Mouse (Mus musculus): Measurements from ENCODE around the gene Tns4. TPM values are rescaled to one million over a fixed set of nuclear protein-coding genes. Genes with fewer than 3 reads are reported as not detected.

The Tns4 gene
- 0.55 and 0.84 TPM in 2 replicates for polyA plus RNA-seq (2016; fragmentation: Nextera tagmentation; extraction: Ambion mirVana)

DNA sequence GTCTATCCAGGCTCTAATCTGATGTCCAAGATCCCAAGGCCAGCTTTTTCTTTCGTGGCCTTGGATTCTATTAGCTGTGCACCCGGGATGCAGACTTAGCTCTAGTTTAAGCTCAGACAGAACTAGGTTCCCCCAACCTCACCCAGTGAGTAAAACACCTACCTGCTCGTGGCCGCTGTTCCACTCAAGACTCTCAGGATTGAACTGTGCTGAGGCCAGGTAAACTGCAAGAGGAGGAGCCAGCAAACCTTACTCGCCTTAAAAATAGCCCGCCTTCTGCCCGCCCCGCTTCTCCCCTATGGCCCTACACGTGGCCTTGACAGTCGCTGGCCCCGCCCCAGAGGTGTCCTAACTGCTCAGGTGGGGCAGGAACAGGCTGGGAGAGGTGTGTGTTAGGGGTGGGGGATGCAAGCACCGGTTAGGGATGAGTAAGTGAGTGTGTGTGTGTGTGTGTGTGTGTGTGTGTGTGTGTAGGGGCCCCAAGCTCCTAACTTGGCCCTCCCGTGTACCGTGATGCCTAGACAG lies at the start of gene Tns4:
Gene Tns4, minus strand, starts transcription at position 230 of the 525 bp plus-strand sequence.
- Histone ChIP-seq H3K27ac (replicated peaks) (no peak within 1 kb of the TSS), H3K9me3 (replicated peaks) (no peaks in the 10 kb centered on the region), H3K4me3 (no peak within 1 kb of the TSS), H3K27me3 (ENCODE audit: low read depth, poor library complexity, severe bottlenecking) (peaks cover 4% of the 10 kb centered on the region; the same call in 1 of the 2 replicates), H3K4me1 (no peaks in the 10 kb centered on the region), H3K36me3 (no peaks in the 10 kb centered on the region)
- WGBS, result 59% methylated on average over 14 of the region's 14 CpGs
- no peak for DNase-seq (ENCODE audit: low spot score)

- Histone ChIP-seq H3K27ac (replicated peaks) (no peak overlapping the region), H3K4me1 (peaks cover 39% of the 10 kb centered on the region), H3K9me3 (replicated peaks) (no peaks in the 10 kb centered on the region), H3K36me3 (no peaks in the 10 kb centered on the region), H3K4me3 (no peak overlapping the region), H3K27me3 (ENCODE audit: low read depth, poor library complexity, severe bottlenecking) (no peaks in the 10 kb centered on the region)
- no peak for DNase-seq (ENCODE audit: low spot score)
- 82% methylated on average over 4 of the region's 4 CpGs for WGBS
Measured at GRCm38 (mm10) chr11:99137385-99137784, 48.3 kb upstream of the Tns4 start.

GRCm38 (mm10) chr11:99136961-99137360 lies 47.9 kb upstream of the Tns4 start:
- Histone ChIP-seq H3K4me1 (peaks cover 43% of the 10 kb centered on the region), H3K27me3 (ENCODE audit: low read depth, poor library complexity, severe bottlenecking) (no peaks in the 10 kb centered on the region), H3K4me3 (no peak overlapping the region), H3K9me3 (replicated peaks) (no peaks in the 10 kb centered on the region), H3K36me3 (no peaks in the 10 kb centered on the region), H3K27ac (replicated peaks) (peak overlapping the region; percentile 55)
- no peak for DNase-seq (ENCODE audit: low spot score)
- 61% methylated on average over 4 of the region's 4 CpGs for WGBS

- Histone ChIP-seq H3K36me3 (no peaks in the 10 kb centered on the region), H3K4me1 (peaks cover 49% of the 10 kb centered on the region), H3K4me3 (no peak overlapping the region), H3K27ac (replicated peaks) (peak overlapping the region; percentile 55), H3K27me3 (ENCODE audit: low read depth, poor library complexity, severe bottlenecking) (no peaks in the 10 kb centered on the region), H3K9me3 (replicated peaks) (no peaks in the 10 kb centered on the region)
- 61% methylated on average over 3 of the region's 3 CpGs for WGBS
- DNase-seq (ENCODE audit: low spot score), result no peak
Measured at GRCm38 (mm10) chr11:99136361-99136760, 47.3 kb upstream of the Tns4 start.

DNA sequence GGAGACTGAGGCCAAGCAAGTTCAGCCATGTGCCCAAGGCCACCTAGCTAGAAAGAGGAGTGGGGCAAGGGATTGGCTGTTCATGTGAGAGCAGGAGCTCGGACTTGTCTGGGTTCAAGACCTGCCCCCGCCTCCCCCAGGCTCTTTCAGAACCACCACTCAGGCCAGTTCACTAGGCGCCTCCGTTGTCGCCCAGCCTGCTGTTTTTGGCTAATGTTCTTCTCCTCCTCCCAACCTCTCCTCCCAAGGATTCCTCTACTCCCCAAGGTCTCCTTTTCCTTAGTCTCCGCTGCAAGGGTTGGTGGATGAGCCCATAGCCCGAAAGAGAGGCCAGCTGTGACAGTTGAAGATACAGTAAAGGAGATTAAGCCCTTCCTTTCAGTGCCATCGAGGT lies 45.9 kb upstream of the Tns4 start:
- Histone ChIP-seq H3K4me3 (no peak overlapping the region), H3K27me3 (ENCODE audit: low read depth, poor library complexity, severe bottlenecking) (no peaks in the 10 kb centered on the region), H3K4me1 (peaks cover 60% of the 10 kb centered on the region), H3K27ac (replicated peaks) (peak overlapping the region; percentile 61), H3K9me3 (replicated peaks) (no peaks in the 10 kb centered on the region), H3K36me3 (no peaks in the 10 kb centered on the region)
- WGBS, result 76% methylated on average over 8 of the region's 8 CpGs
- no peak for DNase-seq (ENCODE audit: low spot score)

DNA sequence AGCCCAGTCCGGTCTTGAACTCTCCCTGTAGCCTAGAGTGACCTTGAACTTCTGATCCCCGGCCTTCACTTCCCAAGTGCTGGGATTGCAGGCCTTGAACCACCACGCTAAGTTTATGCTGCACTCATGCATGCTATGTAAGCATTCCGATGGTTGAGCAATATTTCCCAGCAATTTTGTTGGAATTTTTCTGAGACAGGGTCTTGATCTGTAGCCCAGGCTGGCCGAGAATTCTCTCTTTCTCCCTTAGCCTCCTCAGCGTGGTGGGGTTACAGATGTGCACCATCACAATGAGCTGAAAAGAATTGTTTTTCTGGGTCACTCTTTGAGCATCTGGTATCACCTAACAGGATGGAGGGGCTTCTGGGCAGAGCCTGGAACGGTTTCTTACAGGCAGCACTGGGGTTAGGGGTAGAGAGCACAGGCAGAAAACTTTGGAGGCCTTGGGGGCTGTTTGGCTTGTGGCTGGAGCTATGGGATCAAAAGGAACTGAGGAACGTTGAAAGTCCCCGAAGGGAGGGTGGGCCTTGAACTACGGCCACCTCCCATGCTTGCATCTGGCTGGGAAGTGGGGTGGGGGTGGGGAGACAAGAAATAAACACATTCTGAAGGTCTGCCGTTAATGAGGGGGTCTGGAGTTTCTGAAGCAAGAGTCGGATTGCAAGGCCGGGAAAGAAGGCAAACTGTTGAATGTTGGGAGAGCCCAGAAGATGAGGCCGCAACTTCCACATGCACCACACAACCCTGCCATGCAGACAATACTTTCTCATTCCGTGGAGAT lies 45.4 kb upstream of the Tns4 start:
- Histone ChIP-seq H3K4me1 (peaks cover 60% of the 10 kb centered on the region), H3K9me3 (replicated peaks) (no peaks in the 10 kb centered on the region), H3K27ac (replicated peaks) (peak overlapping the region; percentile 61), H3K36me3 (no peaks in the 10 kb centered on the region), H3K27me3 (ENCODE audit: low read depth, poor library complexity, severe bottlenecking) (no peaks in the 10 kb centered on the region), H3K4me3 (no peak overlapping the region)
- 73% methylated on average over 15 of the region's 15 CpGs for WGBS
- no peak for DNase-seq (ENCODE audit: low spot score)

DNA sequence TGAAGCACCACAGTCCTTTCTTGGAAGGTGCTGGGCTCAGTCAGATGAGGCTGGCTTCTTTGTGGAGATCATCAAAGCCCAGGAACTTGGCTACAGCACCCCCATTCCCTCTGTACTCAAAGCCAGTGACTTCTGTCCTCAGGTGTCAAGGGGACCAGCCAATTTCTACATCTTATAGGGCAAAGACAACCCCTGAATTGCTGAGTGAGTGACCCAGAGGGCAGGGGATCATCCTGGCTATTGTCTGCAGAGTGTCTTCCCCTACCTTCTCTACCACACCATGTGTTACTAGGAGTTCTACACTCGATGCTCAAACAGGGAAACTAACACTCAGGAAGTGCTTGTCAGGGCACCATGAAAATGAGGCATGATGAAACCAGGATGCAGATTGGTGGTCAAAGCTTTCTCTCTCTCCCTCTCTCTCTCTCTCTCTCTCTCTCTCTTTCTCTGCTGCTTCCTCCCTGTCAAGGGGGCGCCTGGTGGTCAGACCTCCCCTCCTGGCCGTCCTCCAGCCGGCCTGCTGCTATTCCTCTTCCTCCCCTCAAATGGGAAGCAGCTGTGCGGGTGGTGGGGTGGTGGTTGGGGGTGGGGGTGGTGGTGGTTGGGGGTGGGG lies 44.3 kb upstream of the Tns4 start:
- H3K9me3 ChIP-seq (replicated peaks), result no peaks in the 10 kb centered on the region
- 58% methylated on average over 5 of the region's 5 CpGs for WGBS
- no peaks in the 10 kb centered on the region for H3K27me3 ChIP-seq (ENCODE audit: low read depth, poor library complexity, severe bottlenecking)
- H3K4me3 ChIP-seq, result no peak overlapping the region
- no peak for DNase-seq (ENCODE audit: low spot score)
- H3K36me3 ChIP-seq, result no peaks in the 10 kb centered on the region
- peak overlapping the region; percentile 28 for H3K27ac ChIP-seq (replicated peaks)
- H3K4me1 ChIP-seq, result peaks cover 54% of the 10 kb centered on the region

DNA sequence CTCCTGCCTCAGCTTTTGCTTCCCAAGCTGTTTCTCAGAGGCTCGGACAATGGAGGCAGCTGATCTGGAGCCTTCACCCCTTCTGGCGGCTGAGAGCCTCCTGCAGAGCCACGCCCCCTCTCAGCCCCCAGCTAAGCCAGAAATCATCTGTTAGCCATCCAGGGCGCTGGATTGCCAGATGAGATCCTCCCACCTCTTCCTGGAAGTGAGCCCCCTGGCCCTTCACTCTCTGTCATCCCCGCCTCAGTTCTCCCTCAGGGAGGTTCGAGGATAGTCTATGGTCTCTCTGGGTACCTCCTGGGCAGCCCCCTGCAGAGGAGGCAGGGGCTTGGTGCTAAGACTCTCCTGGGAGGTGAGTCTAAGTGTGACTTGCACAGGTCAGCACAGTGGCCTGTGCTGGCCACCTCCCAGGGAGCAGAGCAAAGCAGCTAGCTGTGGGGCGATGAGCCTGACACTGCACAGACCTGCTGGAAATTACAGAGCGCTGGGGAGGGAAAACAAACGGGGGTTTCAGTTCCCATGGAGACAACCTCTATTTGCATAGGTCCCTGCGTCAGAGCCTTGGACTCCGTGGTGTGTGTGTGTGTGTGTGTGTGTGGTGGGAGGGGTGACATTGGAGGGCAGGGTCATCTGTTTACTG lies 43.1 kb upstream of the Tns4 start:
- peak; percentile 80 for DNase-seq (ENCODE audit: low spot score)
- Histone ChIP-seq H3K27me3 (ENCODE audit: low read depth, poor library complexity, severe bottlenecking) (no peaks in the 10 kb centered on the region), H3K4me3 (peak overlapping the region; percentile 38), H3K27ac (replicated peaks) (peak overlapping the region; percentile 83), H3K4me1 (peaks cover 55% of the 10 kb centered on the region), H3K9me3 (replicated peaks) (no peaks in the 10 kb centered on the region), H3K36me3 (no peaks in the 10 kb centered on the region)
- WGBS, result 2% methylated on average over 11 of the region's 11 CpGs

- Histone ChIP-seq H3K4me1 (peaks cover 62% of the 10 kb centered on the region), H3K36me3 (no peaks in the 10 kb centered on the region), H3K27ac (replicated peaks) (peak overlapping the region; percentile 83), H3K4me3 (peak overlapping the region; percentile 38), H3K27me3 (ENCODE audit: low read depth, poor library complexity, severe bottlenecking) (no peaks in the 10 kb centered on the region), H3K9me3 (replicated peaks) (no peaks in the 10 kb centered on the region)
- DNase-seq (ENCODE audit: low spot score), result no peak
- WGBS, result 40% methylated on average over 12 of the region's 12 CpGs
Measured at GRCm38 (mm10) chr11:99131463-99131840, 42.3 kb upstream of the Tns4 start.

- DNase-seq (ENCODE audit: low spot score), result no peak
- H3K4me3 ChIP-seq, result no peak overlapping the region
- no peaks in the 10 kb centered on the region for H3K27me3 ChIP-seq (ENCODE audit: low read depth, poor library complexity, severe bottlenecking)
- no peaks in the 10 kb centered on the region for H3K9me3 ChIP-seq (replicated peaks)
- peaks cover 64% of the 10 kb centered on the region for H3K4me1 ChIP-seq
- peak overlapping the region; percentile 83 for H3K27ac ChIP-seq (replicated peaks)
- 71% methylated on average over 5 of the region's 5 CpGs for WGBS
- no peaks in the 10 kb centered on the region for H3K36me3 ChIP-seq
Measured at GRCm38 (mm10) chr11:99130736-99131462, 41.8 kb upstream of the Tns4 start.

DNA sequence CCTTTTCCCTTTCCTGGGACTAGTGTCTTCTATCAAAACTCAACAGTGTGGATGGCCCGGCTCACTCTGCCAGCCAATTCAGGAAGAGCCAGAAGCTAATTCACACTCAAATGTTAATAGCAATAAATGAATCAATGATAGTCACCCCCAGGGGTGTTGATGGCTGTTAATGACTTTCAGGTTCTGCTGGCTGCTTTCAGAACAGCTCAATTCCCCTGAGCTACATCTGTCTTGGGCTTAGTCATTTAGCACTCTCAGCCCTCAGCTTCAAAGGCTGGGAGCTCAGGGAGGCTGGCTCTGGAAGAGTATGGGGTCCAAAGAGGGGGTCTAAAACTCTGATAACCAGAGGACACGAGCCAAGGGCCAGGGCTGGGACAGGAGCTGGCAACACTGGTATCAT lies 40.2 kb upstream of the Tns4 start:
- H3K4me3 ChIP-seq, result no peak overlapping the region
- no peaks in the 10 kb centered on the region for H3K27me3 ChIP-seq (ENCODE audit: low read depth, poor library complexity, severe bottlenecking)
- H3K4me1 ChIP-seq, result peaks cover 66% of the 10 kb centered on the region
- no peaks in the 10 kb centered on the region for H3K9me3 ChIP-seq (replicated peaks)
- 65% methylated on average over 2 of the region's 2 CpGs for WGBS
- no peaks in the 10 kb centered on the region for H3K36me3 ChIP-seq
- H3K27ac ChIP-seq (replicated peaks), result no peak overlapping the region
- DNase-seq (ENCODE audit: low spot score), result no peak

Measured in midbrain, embryonic 10.5 days (tissue).